Mouse (Mus musculus): ENCODE measurements around the gene Wdr1. TPM values are rescaled to one million over a fixed set of nuclear protein-coding genes. Genes with fewer than 3 reads are reported as not detected.

Gene Wdr1
- polyA plus RNA-seq, 1 experiment from 2014 or later: 188 TPM

DNA sequence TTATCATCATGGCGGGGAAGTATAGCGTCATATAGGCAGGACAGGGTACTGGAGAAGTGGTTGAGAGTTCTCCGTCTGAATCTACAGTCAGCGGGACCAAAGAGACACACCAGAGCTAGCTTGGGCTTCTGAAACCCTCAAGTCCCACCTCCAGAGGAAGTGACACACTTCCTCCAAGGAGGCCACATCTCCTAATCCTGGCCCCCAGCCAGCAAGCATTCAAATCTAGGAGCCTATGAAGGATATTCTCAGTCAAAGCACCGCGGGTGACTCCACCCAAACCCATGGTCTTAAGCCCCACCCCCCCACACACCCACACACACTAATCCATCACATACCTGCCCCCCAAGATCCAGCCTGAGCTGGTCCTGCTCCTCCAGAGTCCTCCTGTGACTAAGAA lies 69.1 kb downstream of the Wdr1 start:
- Histone ChIP-seq H3K4me2 (no peak overlapping the region), H3K4me3 (replicated peaks) (no peak overlapping the region), H3K27ac (no peak overlapping the region), H3K4me1 (replicated peaks) (no peaks in the 10 kb centered on the region), H3K36me3 (no peaks in the 10 kb centered on the region), H3K9me3 (no peaks in the 10 kb centered on the region), H3K27me3 (no peaks in the 10 kb centered on the region), H3K9ac (replicated peaks) (no peak overlapping the region)
- no peak for ATAC-seq (ENCODE audit: insufficient number of reproducible peaks, insufficient read depth, low FRiP score, low TSS enrichment, low read depth)
- 96% methylated on average over 6 of the region's 6 CpGs for WGBS

DNA sequence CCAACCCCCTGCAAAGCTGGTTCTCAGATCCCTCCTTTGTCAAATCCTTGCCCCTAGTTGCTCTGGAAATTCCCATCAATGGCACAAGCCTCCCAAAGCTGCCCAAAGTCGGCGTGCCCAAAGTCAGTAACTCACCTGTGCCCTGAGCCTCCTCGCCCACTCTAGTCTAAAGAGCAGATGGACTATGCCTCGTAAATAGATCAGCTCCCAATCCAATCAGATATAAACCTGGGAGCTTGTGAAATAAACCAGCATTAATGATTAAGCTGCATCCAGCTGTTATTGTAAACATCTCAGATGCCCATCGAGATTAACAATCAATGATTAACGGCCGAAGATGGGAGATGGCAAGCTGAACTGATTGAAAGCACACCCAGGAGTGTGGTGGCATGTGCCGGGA lies 71.3 kb downstream of the Wdr1 start:
- no peak overlapping the region for H3K27ac ChIP-seq
- no peak for ATAC-seq (ENCODE audit: insufficient number of reproducible peaks, insufficient read depth, low FRiP score, low TSS enrichment, low read depth)
- H3K4me1 ChIP-seq (replicated peaks): no peaks in the 10 kb centered on the region
- no peak overlapping the region for H3K4me2 ChIP-seq
- 84% methylated on average over 8 of the region's 8 CpGs for WGBS
- H3K4me3 ChIP-seq (replicated peaks): no peak overlapping the region
- H3K9ac ChIP-seq (replicated peaks): no peak overlapping the region
- no peaks in the 10 kb centered on the region for H3K9me3 ChIP-seq
- H3K36me3 ChIP-seq: no peaks in the 10 kb centered on the region
- no peaks in the 10 kb centered on the region for H3K27me3 ChIP-seq

DNA sequence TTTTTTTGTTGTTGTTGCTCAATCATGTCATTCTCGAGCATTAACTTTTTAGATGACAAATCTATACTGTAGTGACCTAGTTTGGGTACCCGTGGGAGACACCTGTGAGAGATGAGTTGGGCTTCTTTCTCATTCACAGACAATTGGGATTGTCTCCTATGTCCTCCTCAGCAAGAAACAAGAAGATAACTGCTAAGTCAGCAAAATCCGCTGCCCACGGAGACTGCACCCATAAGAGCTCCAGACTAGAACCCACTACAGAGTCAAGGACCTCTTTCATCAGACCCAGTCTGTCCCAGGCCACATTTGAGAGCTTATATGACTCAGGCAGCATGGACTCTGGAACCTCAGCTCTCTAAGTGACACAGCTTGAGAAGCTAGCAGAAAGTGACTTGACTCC lies 73.3 kb downstream of the Wdr1 start:
- peaks cover 3% of the 10 kb centered on the region for H3K4me1 ChIP-seq (replicated peaks)
- H3K9ac ChIP-seq (replicated peaks): no peak overlapping the region
- H3K4me3 ChIP-seq (replicated peaks): no peak overlapping the region
- no peak for ATAC-seq (ENCODE audit: insufficient number of reproducible peaks, insufficient read depth, low FRiP score, low TSS enrichment, low read depth)
- H3K36me3 ChIP-seq: no peaks in the 10 kb centered on the region
- H3K27ac ChIP-seq: no peak overlapping the region
- no peaks in the 10 kb centered on the region for H3K9me3 ChIP-seq
- no peaks in the 10 kb centered on the region for H3K27me3 ChIP-seq
- 91% methylated on average over 4 of the region's 4 CpGs for WGBS
- H3K4me2 ChIP-seq: no peak overlapping the region

DNA sequence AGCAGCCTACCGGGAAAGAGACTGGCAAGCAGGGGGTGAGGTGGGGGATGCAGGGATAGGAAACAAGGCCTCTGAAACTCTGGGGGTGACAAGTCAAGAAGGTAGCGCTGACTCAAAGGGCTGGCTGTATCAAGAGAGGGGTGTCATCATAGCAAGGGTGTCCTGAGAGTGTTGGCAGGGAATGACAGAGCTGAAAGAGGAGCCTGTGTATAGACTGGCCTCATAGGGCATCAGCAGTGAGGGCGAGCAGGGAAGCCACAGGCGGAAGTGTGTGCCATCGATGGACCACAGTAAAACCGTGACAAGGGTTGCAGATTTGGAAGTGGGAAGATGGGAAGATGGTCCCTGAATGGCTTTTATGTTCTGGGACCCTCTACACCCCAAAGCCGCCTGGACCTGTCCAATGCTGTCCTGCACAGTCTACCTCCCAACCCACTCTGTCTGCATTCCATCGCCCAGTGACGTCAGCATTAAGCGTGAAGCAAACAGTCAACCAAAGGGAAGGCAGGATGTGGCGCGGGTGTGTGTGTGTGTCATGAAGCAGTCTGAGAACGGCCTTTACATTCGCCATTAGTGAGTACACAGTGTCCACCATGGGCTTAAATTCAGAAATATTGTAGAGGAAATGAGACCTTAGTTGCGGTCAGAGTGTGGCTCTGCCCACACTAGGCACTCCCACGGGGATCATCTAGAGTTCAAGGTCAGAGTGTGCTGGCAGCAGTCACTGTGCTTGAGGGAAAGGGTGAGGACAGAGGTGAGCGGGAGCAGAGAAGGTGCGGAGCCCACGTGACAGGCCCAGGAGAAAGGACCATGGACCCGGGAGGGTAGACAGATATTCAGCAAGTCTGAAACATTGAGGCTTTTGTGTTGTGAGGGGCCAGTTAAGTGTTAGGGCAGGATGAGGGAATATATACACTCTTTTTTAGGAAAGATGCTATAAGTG lies 74.1 kb downstream of the Wdr1 start:
- Histone ChIP-seq H3K4me1 (replicated peaks) (peaks cover 11% of the 10 kb centered on the region), H3K9ac (replicated peaks) (no peak overlapping the region), H3K27me3 (no peaks in the 10 kb centered on the region), H3K36me3 (no peaks in the 10 kb centered on the region), H3K4me3 (replicated peaks) (no peak overlapping the region), H3K4me2 (no peak overlapping the region), H3K27ac (no peak overlapping the region), H3K9me3 (no peaks in the 10 kb centered on the region)
- no peak for ATAC-seq (ENCODE audit: insufficient number of reproducible peaks, insufficient read depth, low FRiP score, low TSS enrichment, low read depth)
- 83% methylated on average over 20 of the region's 20 CpGs for WGBS

DNA sequence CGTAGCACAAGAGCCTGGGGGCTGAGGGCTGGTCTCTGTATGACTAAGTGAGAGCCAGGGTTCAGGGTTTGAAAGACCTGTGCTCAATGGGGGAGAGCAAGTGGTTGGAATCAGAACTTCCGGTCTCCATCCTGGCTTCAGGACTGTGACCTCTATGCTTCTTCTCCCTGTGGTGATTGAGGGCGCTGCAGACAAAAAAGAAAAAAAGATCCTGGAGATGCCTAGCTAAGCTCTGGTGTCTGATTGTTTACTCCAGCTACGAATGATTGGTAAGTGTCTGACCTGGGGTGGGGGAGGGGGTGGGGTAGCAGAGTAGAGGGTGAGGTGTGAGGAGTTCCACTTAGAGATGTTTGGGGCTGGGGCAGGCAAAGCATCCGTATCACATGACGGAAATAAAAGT lies 75.0 kb downstream of the Wdr1 start:
- Histone ChIP-seq H3K9me3 (no peaks in the 10 kb centered on the region), H3K4me1 (replicated peaks) (peaks cover 14% of the 10 kb centered on the region), H3K36me3 (no peaks in the 10 kb centered on the region), H3K9ac (replicated peaks) (no peak overlapping the region), H3K27ac (no peak overlapping the region), H3K4me2 (no peak overlapping the region), H3K4me3 (replicated peaks) (no peak overlapping the region), H3K27me3 (no peaks in the 10 kb centered on the region)
- ATAC-seq (ENCODE audit: insufficient number of reproducible peaks, insufficient read depth, low FRiP score, low TSS enrichment, low read depth): no peak
- WGBS: 47% methylated on average over 6 of the region's 6 CpGs

DNA sequence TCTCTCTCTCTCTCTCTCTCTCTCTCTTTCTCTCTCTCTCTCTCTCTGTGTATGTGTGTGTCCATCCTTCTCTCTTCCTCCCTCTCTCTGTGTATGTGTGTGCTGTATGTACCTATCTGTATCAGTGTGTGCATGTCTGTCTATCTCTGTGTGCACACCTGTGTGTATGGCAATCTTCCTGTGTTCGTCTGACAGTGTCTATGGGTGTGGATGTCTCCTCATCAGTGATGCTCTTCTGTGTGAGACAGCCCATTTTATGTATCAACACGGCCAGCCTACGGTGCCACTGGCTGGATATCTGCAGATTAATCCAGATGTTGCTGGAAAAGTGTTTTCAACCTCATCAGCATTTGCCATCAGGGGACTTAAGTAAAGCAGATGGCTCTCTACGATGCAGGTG lies 75.8 kb downstream of the Wdr1 start:
- Histone ChIP-seq H3K4me1 (replicated peaks) (peaks cover 14% of the 10 kb centered on the region), H3K4me3 (replicated peaks) (no peak overlapping the region), H3K27ac (no peak overlapping the region), H3K9me3 (no peaks in the 10 kb centered on the region), H3K9ac (replicated peaks) (no peak overlapping the region), H3K4me2 (no peak overlapping the region), H3K36me3 (no peaks in the 10 kb centered on the region), H3K27me3 (no peaks in the 10 kb centered on the region)
- WGBS: 83% methylated on average over 4 of the region's 4 CpGs
- no peak for ATAC-seq (ENCODE audit: insufficient number of reproducible peaks, insufficient read depth, low FRiP score, low TSS enrichment, low read depth)

DNA sequence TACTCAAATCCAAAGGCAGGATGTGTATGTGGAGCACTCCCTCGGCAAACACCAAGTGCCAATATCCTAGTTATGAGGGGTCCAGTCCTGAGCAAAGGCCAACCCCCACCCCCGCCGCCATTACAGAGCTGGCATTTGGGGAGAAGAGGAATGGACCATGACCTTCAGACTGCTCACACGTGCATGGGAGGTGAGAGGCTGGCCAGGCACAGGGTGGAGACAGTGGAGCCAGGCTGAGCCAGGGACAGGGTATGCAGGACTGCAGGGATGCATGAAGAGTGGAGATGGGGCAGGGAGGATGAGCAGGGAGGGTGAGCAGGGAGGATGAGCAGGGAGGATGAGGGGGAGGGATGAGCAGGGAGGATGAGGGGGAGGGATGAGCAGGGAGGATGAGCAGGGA lies 77.1 kb downstream of the Wdr1 start:
- Histone ChIP-seq H3K4me1 (replicated peaks) (peaks cover 14% of the 10 kb centered on the region), H3K4me2 (no peak overlapping the region), H3K27ac (no peak overlapping the region), H3K36me3 (no peaks in the 10 kb centered on the region), H3K9ac (replicated peaks) (no peak overlapping the region), H3K27me3 (no peaks in the 10 kb centered on the region), H3K9me3 (no peaks in the 10 kb centered on the region), H3K4me3 (replicated peaks) (no peak overlapping the region)
- ATAC-seq (ENCODE audit: insufficient number of reproducible peaks, insufficient read depth, low FRiP score, low TSS enrichment, low read depth): no peak
- 74% methylated on average over 4 of the region's 4 CpGs for WGBS

DNA sequence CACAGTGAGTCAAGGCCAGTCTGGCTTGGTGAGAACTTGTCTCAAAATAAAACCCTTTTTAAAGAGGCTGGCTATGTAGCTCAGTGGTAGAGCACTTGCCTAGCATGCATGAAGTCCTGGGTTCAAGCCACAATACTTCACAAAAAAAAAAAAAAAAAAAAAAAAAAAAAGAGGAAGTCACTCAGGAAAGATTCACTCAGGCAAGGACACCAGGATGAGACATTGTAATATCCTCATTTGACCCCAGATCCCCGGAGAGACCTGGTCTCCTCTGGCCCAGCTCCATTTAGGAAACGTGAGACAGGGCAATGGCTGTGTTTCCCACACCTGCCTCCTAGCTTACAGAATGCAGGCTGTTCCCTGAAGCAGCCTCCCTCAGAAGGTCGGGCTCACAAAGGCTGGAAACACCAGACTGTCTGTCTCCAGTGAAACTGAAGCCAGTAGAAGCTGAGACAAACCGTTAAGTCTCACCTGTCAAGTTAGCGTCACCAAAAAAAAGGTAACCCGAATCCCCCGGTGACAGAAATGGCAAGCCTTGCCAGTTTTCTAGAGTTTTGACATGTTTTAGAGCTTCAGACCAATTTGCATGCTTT lies 79.4 kb downstream of the Wdr1 start:
- no peaks in the 10 kb centered on the region for H3K36me3 ChIP-seq
- H3K9me3 ChIP-seq: no peaks in the 10 kb centered on the region
- H3K9ac ChIP-seq (replicated peaks): no peak overlapping the region
- H3K4me2 ChIP-seq: no peak overlapping the region
- H3K4me1 ChIP-seq (replicated peaks): peaks cover 36% of the 10 kb centered on the region
- no peaks in the 10 kb centered on the region for H3K27me3 ChIP-seq
- WGBS: 58% methylated on average over 7 of the region's 7 CpGs
- no peak overlapping the region for H3K4me3 ChIP-seq (replicated peaks)
- H3K27ac ChIP-seq: peak overlapping the region; percentile 18; the same call in 1 of the 2 replicates
- no peak for ATAC-seq (ENCODE audit: insufficient number of reproducible peaks, insufficient read depth, low FRiP score, low TSS enrichment, low read depth)

DNA sequence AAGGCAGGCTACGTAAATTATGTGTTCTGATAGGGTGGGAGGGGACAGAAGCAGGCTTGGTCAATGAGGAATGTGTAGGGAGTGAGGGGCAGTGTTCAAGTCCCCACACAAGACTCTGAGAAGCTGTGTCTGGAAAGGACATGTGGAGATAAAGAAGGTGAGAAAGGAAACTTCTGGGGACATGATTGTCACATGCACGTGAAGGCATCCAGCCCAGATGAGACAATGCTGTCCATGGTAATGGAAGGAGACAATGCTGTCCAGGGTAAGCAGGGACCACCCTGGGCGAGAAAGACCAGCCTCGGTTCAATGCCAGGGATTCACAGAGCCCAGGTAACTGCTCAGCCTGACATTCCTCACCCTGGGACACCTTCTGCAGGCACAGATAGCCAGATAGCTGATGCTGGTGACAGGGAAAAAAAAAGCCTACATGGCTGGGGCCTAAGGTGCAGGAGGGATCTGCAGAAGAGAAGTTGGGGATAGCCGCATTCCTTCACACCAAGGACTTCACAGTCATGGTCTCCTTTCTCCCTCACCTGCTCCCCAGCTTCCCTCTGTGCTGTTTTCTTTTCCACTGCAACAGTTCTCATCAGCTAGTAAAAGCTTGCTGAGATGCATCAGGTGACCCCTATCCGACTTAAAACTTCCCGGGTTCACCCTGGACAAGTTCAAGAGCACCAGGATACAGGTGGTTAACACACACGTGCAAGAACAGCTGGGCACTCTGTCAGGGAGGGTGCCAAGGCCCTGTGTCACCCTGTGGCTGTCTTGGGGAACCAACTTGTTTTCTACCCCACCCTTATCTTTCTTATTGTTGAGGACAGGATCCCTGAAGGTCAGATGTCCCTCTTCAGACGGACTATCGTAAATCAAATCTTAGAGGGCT lies 82.0 kb downstream of the Wdr1 start:
- no peaks in the 10 kb centered on the region for H3K36me3 ChIP-seq
- no peaks in the 10 kb centered on the region for H3K27me3 ChIP-seq
- no peak overlapping the region for H3K4me3 ChIP-seq (replicated peaks)
- H3K27ac ChIP-seq: no peak overlapping the region
- peaks cover 36% of the 10 kb centered on the region for H3K4me1 ChIP-seq (replicated peaks)
- 70% methylated on average over 10 of the region's 10 CpGs for WGBS
- no peaks in the 10 kb centered on the region for H3K9me3 ChIP-seq
- no peak overlapping the region for H3K9ac ChIP-seq (replicated peaks)
- H3K4me2 ChIP-seq: peak overlapping the region; percentile 56
- ATAC-seq (ENCODE audit: insufficient number of reproducible peaks, insufficient read depth, low FRiP score, low TSS enrichment, low read depth): no peak

DNA sequence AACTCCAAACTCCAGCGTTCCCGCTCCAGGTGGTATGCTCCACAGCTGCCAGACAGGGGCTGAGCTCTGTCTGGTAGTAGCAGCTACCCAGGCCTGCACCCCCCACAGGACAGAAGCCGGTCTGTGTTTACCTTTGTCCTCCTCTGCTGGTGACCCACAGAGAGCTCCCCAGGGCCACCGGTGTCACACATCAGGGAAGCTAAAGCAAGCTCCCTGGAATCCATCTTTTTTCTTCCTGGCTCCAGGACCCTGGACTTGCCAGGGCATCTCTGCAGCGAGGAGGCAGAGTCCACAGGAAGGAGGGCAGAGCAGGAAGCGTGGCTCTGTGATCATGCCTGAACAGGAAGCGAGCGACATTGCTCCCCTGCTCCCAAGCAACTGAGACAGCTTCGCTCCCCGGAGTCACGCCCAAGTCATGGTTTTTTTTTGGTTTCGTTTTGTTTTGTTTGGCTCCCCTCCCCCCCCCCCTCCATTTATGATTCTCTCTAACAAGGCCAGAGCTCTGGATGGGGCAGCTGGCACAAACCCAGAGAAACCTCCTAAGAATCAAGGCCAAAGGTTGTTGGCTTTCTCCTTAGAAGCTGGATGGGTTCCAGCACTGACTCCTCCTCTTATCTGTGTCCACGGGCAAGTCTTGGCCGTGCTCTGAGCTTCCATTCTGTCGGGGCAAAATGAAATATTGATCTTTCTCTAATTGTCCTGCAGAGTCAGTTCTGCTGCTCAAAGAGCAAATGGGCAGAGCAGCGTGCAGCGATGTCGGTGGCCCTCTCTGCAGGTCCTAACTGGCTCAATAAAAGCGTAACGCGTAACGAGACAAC lies 82.9 kb downstream of the Wdr1 start:
- H3K9ac ChIP-seq (replicated peaks): 0 out of 2 replicates have a peak overlapping the region, but pooled peaks have one; percentile 18

More for the DNA sequence above, 82.9 kb downstream of the Wdr1 start:
- H3K9me3 ChIP-seq: no peaks in the 10 kb centered on the region
- H3K36me3 ChIP-seq: no peaks in the 10 kb centered on the region
- no peak for ATAC-seq (ENCODE audit: insufficient number of reproducible peaks, insufficient read depth, low FRiP score, low TSS enrichment, low read depth)
- peak overlapping the region; percentile 56 for H3K4me2 ChIP-seq
- 0 out of 2 replicates have a peak overlapping the region, but pooled peaks have one; percentile 25 for H3K27ac ChIP-seq
- 12% methylated on average over 22 of the region's 22 CpGs for WGBS
- peak overlapping the region; percentile 23 for H3K4me3 ChIP-seq (replicated peaks)
- H3K4me1 ChIP-seq (replicated peaks): peaks cover 36% of the 10 kb centered on the region
- no peaks in the 10 kb centered on the region for H3K27me3 ChIP-seq

Measured in limb, embryonic 12.5 days (tissue).